Mouse (Mus musculus): Measurements from ENCODE around the gene Cstf1.

- no peak for TF ChIP-seq CTCF (IDR thresholded peaks at IDR 0.05; ENCODE audit: low read depth, low read length)
- no peak for TF ChIP-seq GATA1 (IDR thresholded peaks at IDR 0.05; ENCODE audit: borderline replicate concordance, low read length)
Observed at GRCm38 (mm10) chr2:172353218-172353617, 17.3 kb upstream of the Cstf1 start.
